Mouse (Mus musculus): ENCODE results near the gene Ehd1.

DNA sequence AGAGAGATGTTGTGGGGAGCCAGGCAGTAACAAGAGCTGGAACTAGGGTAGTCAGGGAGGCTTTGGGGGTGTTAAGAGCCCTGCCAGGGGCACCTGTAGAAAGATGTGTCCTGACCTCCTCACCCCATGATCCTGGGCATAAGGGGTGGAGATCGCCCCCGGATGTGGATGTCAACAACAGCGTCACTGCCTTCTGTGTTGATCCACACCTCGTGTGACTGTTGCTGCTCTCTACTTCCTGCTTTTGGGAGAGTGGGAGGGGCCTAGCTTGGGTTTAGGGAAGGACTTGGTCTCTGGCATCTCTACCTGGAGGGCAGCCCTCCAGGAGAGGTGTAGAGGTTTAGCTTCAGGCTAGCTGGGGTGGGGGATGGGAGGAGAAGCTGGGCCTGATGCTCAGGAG, 34.2 kb upstream of the Ehd1 start:
- TF ChIP-seq CTCF (IDR thresholded peaks at IDR 0.05; ENCODE audit: insufficient read depth, low read depth, low read length) (no peak), POLR2A (IDR thresholded peaks at IDR 0.05; ENCODE audit: insufficient read depth, low read depth, low read length) (no peak)
